In the genomic region with DNA sequence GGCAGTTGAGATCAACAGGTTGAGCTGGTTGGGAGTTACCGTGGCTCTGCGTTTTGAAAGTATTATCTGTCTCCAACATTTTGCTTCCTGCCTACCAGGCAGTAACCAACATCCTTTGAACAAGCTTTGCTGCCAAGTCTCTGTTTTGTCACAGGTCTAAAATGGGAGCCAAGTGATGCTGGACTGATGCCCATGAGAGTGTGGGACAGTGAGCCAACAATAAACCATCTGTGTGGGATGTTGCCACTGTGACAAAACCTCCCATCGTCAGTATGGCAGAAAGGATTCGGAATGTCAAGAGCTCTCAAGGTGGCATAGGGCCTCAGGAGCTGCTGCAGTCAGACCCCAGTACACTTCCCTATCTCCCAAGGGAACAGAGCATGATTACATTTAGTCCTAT, we compare ENCODE assay signal across 9 mouse cellular contexts.
DNase-seq lines count a peak whose midpoint lies in the region; ATAC-seq and TF ChIP-seq lines count a peak whose summit lies in the region.
"Had no signal": no experiment of that assay in that cellular context is flagged by ENCODE, and none has a peak within 500 bp of the region (broad histone marks: within the 10 kb centered on the region; RNA-seq: fewer than 3 reads in every experiment).

No protein-coding gene starts in this region.

- no peak overlapping the region for H3K4me2 ChIP-seq in heart, embryonic 11.5 days

- ATAC-seq in heart, embryonic 11.5 days (replicated peaks; ENCODE audit: insufficient number of reproducible peaks, low FRiP score, low TSS enrichment): no peak

- TF ChIP-seq EP300 in heart, adult 2 months (IDR thresholded peaks at IDR 0.05; ENCODE audit: insufficient read depth, low read depth, low read length): peak; percentile 46; the same call in 1 of the 2 replicates

- no peaks in the 10 kb centered on the region for H3K79me2 ChIP-seq in heart, adult 2 months (replicated peaks; ENCODE audit: control insufficient read depth, insufficient read depth, low read length)

- peaks cover 1% of the 10 kb centered on the region for H3K4me1 ChIP-seq in heart, adult 2 months (ENCODE audit: control insufficient read depth, insufficient read depth, low read length)
- H3K4me1 ChIP-seq in heart, embryonic 11.5 days (ENCODE audit: control insufficient read depth, insufficient read depth, low read length): no peaks in the 10 kb centered on the region

- no peaks in the 10 kb centered on the region for H3K9me3 ChIP-seq in heart, embryonic 11.5 days (replicated peaks; ENCODE audit: control insufficient read depth, low read length)

- H3K27me3 ChIP-seq in heart, adult 2 months (ENCODE audit: control insufficient read depth, insufficient read depth, low read length): no peaks in the 10 kb centered on the region
- no peaks in the 10 kb centered on the region for H3K27me3 ChIP-seq in heart, embryonic 11.5 days (ENCODE audit: control insufficient read depth, insufficient read depth, low read length)

- H3K27ac ChIP-seq in heart, adult 2 months: peak overlapping the region; percentile 2; the same call in 1 of the 2 replicates
- no peak overlapping the region for H3K27ac ChIP-seq in heart, embryonic 11.5 days (ENCODE audit: low read depth, low read length)
- H3K27ac ChIP-seq: stomach, postnatal 0 days had no signal

- no peak overlapping the region for H3K4me3 ChIP-seq in heart, adult 2 months
- no peak overlapping the region for H3K4me3 ChIP-seq in heart, embryonic 11.5 days (ENCODE audit: low read depth, low read length)

- 24% methylated on average over 4 of the region's 4 CpGs for WGBS in heart, adult 2 months
- 77% methylated on average over 4 of the region's 4 CpGs for WGBS in heart, embryonic 11.5 days (ENCODE audit: insufficient replicate concordance)

- intact Hi-C loops in heart, adult 2 months (cut with DNase I): no loop called here

- H3K9ac ChIP-seq in heart, adult 2 months (ENCODE audit: low read depth, low read length): no peak overlapping the region
- H3K9ac ChIP-seq in heart, embryonic 11.5 days (ENCODE audit: low read depth, low read length): no peak overlapping the region

- TF ChIP-seq CTCF in heart, adult 2 months (IDR thresholded peaks at IDR 0.05): no peak

- TF ChIP-seq POLR2A in heart, adult 2 months (IDR thresholded peaks at IDR 0.05; ENCODE audit: insufficient read depth, low read depth, low read length): no peak

- DNase-seq in heart, adult 2 months: peak; percentile 57 to 72
- peak; percentile 73 to 75 for DNase-seq in cerebellum, postnatal 14 days
- DNase-seq in layer of hippocampus, adult 18-20 months (ENCODE audit: low spot score in 2 of 2): peak; percentile 60 to 81
- DNase-seq in lung, postnatal 14 days: peak; percentile 45
- DNase-seq in natural killer cell, adult 2 months (ENCODE audit: low spot score in 2 of 2): no peak
- DNase-seq in spleen, postnatal 36 days (ENCODE audit: low spot score in 2 of 2): no peak
- no peak for DNase-seq in adrenal gland, adult 18-20 months (ENCODE audit: low spot score in 2 of 2)

- no peaks in the 10 kb centered on the region for H3K36me3 ChIP-seq in heart, adult 2 months (ENCODE audit: control insufficient read depth, insufficient read depth, low read length)
- no peaks in the 10 kb centered on the region for H3K36me3 ChIP-seq in heart, embryonic 11.5 days (ENCODE audit: control insufficient read depth, insufficient read depth, low read length)

Comparison
In these comparisons a context has a peak if more than half of its experiments do, and no peak if none do; other contexts are left out.
1. DNase-seq: peak in heart, adult 2 months (2 of 2), cerebellum, postnatal 14 days (2 of 2), layer of hippocampus, adult 18-20 months (2 of 2) and lung, postnatal 14 days (single experiment); none in natural killer cell, adult 2 months (0 of 2), spleen, postnatal 36 days (0 of 2) and adrenal gland, adult 18-20 months (0 of 2).